Mouse (Mus musculus): ENCODE results near the gene Nectin4.

DNA sequence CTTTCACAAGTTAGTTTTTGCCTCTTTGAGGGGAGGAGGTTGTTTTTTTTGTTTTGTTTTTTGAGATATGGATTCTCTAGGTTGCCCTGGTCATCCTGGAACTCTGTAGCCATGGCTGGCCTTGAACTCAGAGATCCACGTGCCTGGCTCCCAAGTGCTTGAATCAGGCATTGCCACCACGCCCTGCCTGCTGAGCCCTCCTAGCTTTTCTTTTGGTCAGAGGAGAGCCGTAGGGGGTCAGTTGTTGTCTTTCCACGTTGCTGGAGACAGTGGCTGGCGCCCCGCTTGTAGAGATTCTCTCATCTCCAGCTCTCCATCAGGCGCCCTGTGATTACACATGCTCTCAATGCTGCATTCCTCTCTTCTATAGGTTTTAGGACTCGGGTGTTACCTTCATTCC lies 43.7 kb downstream of the Nectin4 start:
- TF ChIP-seq POLR2A (IDR thresholded peaks at IDR 0.05; ENCODE audit: low read depth, low read length) (no peak), CTCF (IDR thresholded peaks at IDR 0.05; ENCODE audit: extremely low read depth, insufficient read length, insufficient replicate concordance, low read depth, low read length) (no peak)
